Mouse (Mus musculus) embryonic fibroblast, embryonic 13.5 days (primary cell): Measurements from ENCODE around the gene Sec63. TPM values are rescaled to one million over a fixed set of nuclear protein-coding genes. Genes with fewer than 3 reads are reported as not detected.

Experiments used
- H3K27ac ChIP-seq: 2 replicates; pipeline ENCODE4 v1.5.1; 2012; ENCODE audit warnings: low read length, control low read depth, inconsistent platforms; ENCODE audit not compliant: insufficient read depth
- H3K4me1 ChIP-seq: 2 replicates; pipeline ENCODE4 v1.6.1; 2011; ENCODE audit warnings: low read length; ENCODE audit not compliant: control insufficient read depth, insufficient read depth
- H3K4me3 ChIP-seq: 2 replicates; pipeline ENCODE4 v1.5.1; 2011; ENCODE audit warnings: mild to moderate bottlenecking, control low read depth, low read length; ENCODE audit not compliant: insufficient read depth
- CTCF ChIP-seq: IDR thresholded peaks from 2 replicates; pipeline ENCODE4 v1.5.1; 2011; ENCODE audit warnings: mild to moderate bottlenecking, control low read depth, low read length, moderate library complexity, borderline replicate concordance; ENCODE audit not compliant: insufficient read depth
- POLR2A ChIP-seq: IDR thresholded peaks from 2 replicates; pipeline ENCODE4 v1.6.1; 2011; ENCODE audit warnings: low read depth, mild to moderate bottlenecking, control low read depth, low read length, moderate library complexity
- polyA plus RNA-seq: library from polyadenylated mRNA; stranded (reverse); fragments of >200 nt; gene quantifications from 2 replicates; pipeline ENCODE4 v1.2.4, GENCODE M21; 2011; ENCODE audit warnings: low read depth; ENCODE audit not compliant: missing spikeins, insufficient read length

The Sec63 gene
- 106 and 124 TPM in 2 replicates for polyA plus RNA-seq

GRCm38 (mm10) chr10:42760999-42761900, at the start of gene Sec63:
TSS of gene Sec63 (plus strand) at chr10:42761496.
- peaks cover 11% of the 10 kb centered on the region for H3K4me1 ChIP-seq
- H3K4me3 ChIP-seq, result peak within 1 kb of the TSS; percentile 75
- H3K27ac ChIP-seq, result peak within 1 kb of the TSS; percentile 83
- peak; percentile 71 for TF ChIP-seq POLR2A
- TF ChIP-seq CTCF, result no peak

DNA sequence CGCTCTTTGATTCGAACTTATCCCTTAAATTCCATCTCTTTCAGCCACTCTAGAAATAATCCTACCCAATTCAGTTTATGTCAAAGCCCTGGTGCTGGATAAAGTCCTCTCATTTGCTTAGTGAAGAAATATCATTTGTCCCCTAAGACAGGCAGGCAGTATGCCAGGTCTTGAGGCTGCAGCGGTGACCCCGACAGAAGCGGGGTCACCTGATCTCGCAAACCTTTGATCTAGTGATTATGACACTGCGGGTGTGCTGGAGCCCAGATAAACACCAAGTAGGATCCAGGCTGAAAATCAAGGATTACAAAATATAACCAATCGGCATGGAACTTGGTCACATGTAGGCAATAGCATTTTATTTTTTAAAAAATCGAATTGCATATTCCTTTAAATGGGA, 46.6 kb upstream of the Sec63 start:
- Histone ChIP-seq H3K4me1 (no peaks in the 10 kb centered on the region), H3K4me3 (no peak overlapping the region), H3K27ac (no peak overlapping the region)
- TF ChIP-seq CTCF (no peak), POLR2A (no peak)

DNA sequence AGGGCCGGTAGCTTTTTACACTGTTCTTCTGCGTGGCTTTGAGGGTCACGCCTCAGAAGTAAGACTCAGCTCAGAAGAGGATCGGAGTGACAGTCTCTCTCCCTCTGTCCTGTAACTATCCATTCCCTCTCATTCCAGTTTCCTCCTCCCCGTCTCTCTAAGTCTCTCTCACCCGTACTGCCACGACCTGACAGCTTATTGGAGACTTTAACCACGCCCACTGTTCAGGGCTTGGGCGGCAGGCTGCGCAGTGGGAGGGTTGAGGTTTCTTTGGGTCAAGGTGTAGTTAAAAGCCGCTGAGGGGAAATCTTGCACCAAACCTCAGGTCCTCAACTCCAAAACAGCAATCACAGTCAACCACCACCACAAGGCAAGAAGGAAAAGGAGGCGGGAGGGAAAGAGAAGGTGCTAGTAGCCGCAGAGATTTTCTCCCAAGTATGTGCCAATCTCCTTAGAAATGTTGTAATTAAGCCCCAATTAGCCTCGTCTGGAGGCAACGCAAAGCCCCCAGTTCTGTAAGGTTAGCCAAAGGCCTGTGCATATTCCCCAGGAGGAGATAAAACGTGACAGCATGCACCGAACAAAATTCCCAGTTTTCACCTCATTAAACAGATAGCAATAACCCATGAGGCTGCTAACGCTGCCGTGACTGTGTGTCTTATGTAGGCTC, 45.8 kb upstream of the Sec63 start:
- Histone ChIP-seq H3K4me3 (no peak overlapping the region), H3K4me1 (no peaks in the 10 kb centered on the region), H3K27ac (no peak overlapping the region)
- TF ChIP-seq CTCF (no peak), POLR2A (no peak)

DNA sequence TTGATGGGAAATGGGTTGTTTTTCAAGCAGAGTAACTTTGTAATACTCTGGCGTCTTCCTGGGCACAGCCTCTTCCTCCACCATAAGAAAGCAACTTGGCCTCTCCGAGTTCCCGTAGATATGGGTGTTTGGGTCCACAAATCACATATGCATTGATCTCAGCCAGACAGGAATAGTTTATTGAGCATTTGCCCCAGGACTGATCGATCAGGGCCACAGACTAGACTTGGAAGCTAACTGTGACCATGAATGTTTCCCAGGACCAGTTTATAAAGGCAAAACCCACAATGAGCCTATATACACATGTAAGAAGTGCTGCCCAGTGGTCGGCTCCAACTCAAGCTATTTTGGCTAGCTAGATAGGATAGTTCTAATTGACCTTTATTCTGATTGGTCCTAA, 39.2 kb upstream of the Sec63 start:
- H3K4me1 ChIP-seq, result no peaks in the 10 kb centered on the region
- no peak overlapping the region for H3K4me3 ChIP-seq
- TF ChIP-seq POLR2A (no peak), CTCF (no peak)
- H3K27ac ChIP-seq, result no peak overlapping the region

GRCm38 (mm10) chr10:42723275-42724232, 37.7 kb upstream of the Sec63 start:
- no peak for TF ChIP-seq CTCF
- no peak for TF ChIP-seq POLR2A
- no peaks in the 10 kb centered on the region; the same call in 1 of the 2 replicates for H3K4me1 ChIP-seq
- H3K27ac ChIP-seq, result no peak overlapping the region
- H3K4me3 ChIP-seq, result no peak overlapping the region

DNA sequence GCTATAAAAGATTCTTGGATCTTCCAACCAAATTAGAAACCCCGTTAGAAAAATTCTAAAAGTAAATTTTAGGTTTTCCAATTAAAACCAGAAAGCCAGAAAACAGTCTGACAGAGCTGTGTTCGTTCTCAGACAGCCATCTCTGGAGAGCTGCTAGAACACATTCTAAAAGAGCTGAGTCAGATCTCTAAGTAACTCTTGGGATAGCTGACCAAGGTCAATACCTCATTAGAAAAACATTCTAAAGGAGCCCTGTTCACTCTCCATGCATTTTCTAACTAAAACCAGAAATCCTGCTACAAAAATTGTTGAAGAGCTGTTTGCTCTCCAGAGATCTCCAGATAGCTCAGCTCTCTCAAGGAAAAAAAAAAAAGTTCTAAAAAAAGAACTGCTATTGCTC, 31.7 kb upstream of the Sec63 start:
- H3K27ac ChIP-seq, result peak overlapping the region; percentile 87
- H3K4me3 ChIP-seq, result no peak overlapping the region
- TF ChIP-seq CTCF (no peak), POLR2A (no peak)
- peaks cover 5% of the 10 kb centered on the region for H3K4me1 ChIP-seq

GRCm38 (mm10) chr10:42734546-42735060, 26.7 kb upstream of the Sec63 start:
- TF ChIP-seq POLR2A (no peak), CTCF (no peak)
- Histone ChIP-seq H3K4me1 (peaks cover 2% of the 10 kb centered on the region; the same call in 1 of the 2 replicates), H3K4me3 (no peak overlapping the region), H3K27ac (no peak overlapping the region)

DNA sequence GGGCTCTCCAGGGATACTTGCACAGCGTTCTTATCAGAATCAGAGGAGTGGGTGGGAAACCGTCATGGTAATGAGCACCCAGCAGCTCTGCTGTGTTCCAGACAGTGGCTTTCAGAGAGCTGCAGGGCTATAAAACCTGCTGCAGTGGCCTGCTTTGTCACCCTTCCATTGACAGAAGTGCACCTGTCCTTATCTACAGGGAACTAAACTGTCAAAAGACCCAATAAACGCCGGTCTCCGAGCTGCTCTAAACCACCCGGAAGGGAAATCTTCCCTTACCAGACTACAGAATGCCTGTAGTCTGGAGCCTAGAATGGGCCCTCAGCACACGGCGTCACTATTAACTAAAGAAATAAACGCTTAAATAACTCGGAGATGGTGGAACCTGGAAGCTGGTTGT, 9.5 kb upstream of the Sec63 start:
- Histone ChIP-seq H3K4me3 (no peak overlapping the region), H3K4me1 (0 out of 2 replicates have a peak, but pooled peaks cover 4% of the 10 kb centered on the region), H3K27ac (no peak overlapping the region)
- no peak for TF ChIP-seq POLR2A
- TF ChIP-seq CTCF, result no peak

- Histone ChIP-seq H3K4me1 (peaks cover 8% of the 10 kb centered on the region; the same call in 1 of the 2 replicates), H3K27ac (no peak overlapping the region), H3K4me3 (no peak overlapping the region)
- TF ChIP-seq POLR2A (no peak), CTCF (no peak)
Observed at GRCm38 (mm10) chr10:42754341-42754740, 7.0 kb upstream of the Sec63 start.
